ENCODE assay signal across 8 mouse cellular contexts in genomic region chr10:60285676-60286372, GRCm38 (mm10). TPM values are rescaled to one million over a fixed set of nuclear protein-coding genes. Genes with fewer than 3 reads are reported as not detected.
DNase-seq lines count a peak whose midpoint lies in the region; ATAC-seq lines count a peak whose summit lies in the region.

No protein-coding gene starts in this region.

- H3K4me2 ChIP-seq in forebrain, embryonic 13.5 days, result peak overlapping the region; percentile 51
- H3K4me2 ChIP-seq in hindbrain, embryonic 13.5 days, result peak overlapping the region; percentile 52
- peak overlapping the region; percentile 40 for H3K4me2 ChIP-seq in midbrain, embryonic 15.5 days

- DNase-seq in adrenal gland, postnatal 14 days, result peak; percentile 73
- DNase-seq in adrenal gland, postnatal 4 days (ENCODE audit: low spot score in 2 of 2), result no peak
- peak; percentile 91 for DNase-seq in MN1 (ENCODE audit: low spot score)
- peak; percentile 67 to 87 for DNase-seq in left cerebral cortex, adult 8-10 months (ENCODE audit: low spot score in 2 of 2)
- no peak for DNase-seq in thymus, postnatal 25 days

- no peaks in the 10 kb centered on the region for H3K27me3 ChIP-seq in forebrain, embryonic 13.5 days
- no peaks in the 10 kb centered on the region for H3K27me3 ChIP-seq in hindbrain, embryonic 13.5 days
- no peaks in the 10 kb centered on the region for H3K27me3 ChIP-seq in midbrain, embryonic 15.5 days (replicated peaks)

- no peaks in the 10 kb centered on the region for H3K9me3 ChIP-seq in forebrain, embryonic 13.5 days (replicated peaks)
- no peaks in the 10 kb centered on the region for H3K9me3 ChIP-seq in hindbrain, embryonic 13.5 days
- H3K9me3 ChIP-seq in midbrain, embryonic 15.5 days, result no peaks in the 10 kb centered on the region

- peak overlapping the region; percentile 8; the same call in 1 of the 2 replicates for H3K4me3 ChIP-seq in forebrain, embryonic 13.5 days
- H3K4me3 ChIP-seq in hindbrain, embryonic 13.5 days, result peak overlapping the region; percentile 25
- peak overlapping the region; percentile 12 for H3K4me3 ChIP-seq in midbrain, embryonic 15.5 days

- peaks cover 70% of the 10 kb centered on the region for H3K4me1 ChIP-seq in forebrain, embryonic 13.5 days
- peaks cover 95% of the 10 kb centered on the region for H3K4me1 ChIP-seq in hindbrain, embryonic 13.5 days (replicated peaks)
- H3K4me1 ChIP-seq in midbrain, embryonic 15.5 days, result peaks cover 90% of the 10 kb centered on the region

- peak; percentile 83 for ATAC-seq in forebrain, embryonic 13.5 days
- peak; percentile 72 for ATAC-seq in hindbrain, embryonic 13.5 days (ENCODE audit: low FRiP score)
- ATAC-seq in midbrain, embryonic 15.5 days (replicated peaks), result peak; percentile 79

- peak overlapping the region; percentile 35; the same call in 1 of the 2 replicates for H3K9ac ChIP-seq in forebrain, embryonic 13.5 days
- peak overlapping the region; percentile 36 for H3K9ac ChIP-seq in hindbrain, embryonic 13.5 days
- H3K9ac ChIP-seq in midbrain, embryonic 15.5 days, result no peak overlapping the region

- WGBS in forebrain, embryonic 13.5 days, result 17% methylated on average over 14 of the region's 14 CpGs
- WGBS in hindbrain, embryonic 13.5 days, result 22% methylated on average over 14 of the region's 14 CpGs
- WGBS in midbrain, embryonic 15.5 days, result 13% methylated on average over 14 of the region's 14 CpGs

- peak overlapping the region; percentile 79 for H3K27ac ChIP-seq in forebrain, embryonic 13.5 days
- peak overlapping the region; percentile 90 for H3K27ac ChIP-seq in hindbrain, embryonic 13.5 days
- H3K27ac ChIP-seq in midbrain, embryonic 15.5 days, result peak overlapping the region; percentile 80

- H3K36me3 ChIP-seq in forebrain, embryonic 13.5 days (ENCODE audit: poor library complexity, severe bottlenecking), result 0 out of 2 replicates have a peak, but pooled peaks cover 3% of the 10 kb centered on the region
- H3K36me3 ChIP-seq in hindbrain, embryonic 13.5 days, result no peaks in the 10 kb centered on the region
- no peaks in the 10 kb centered on the region for H3K36me3 ChIP-seq in midbrain, embryonic 15.5 days (replicated peaks)

RNA-seq across cellular contexts. Expression of gene Psap, which starts 8.4 kb away (rescaled TPM):
- 876 and 969 TPM in 2 replicates for total RNA-seq in adrenal gland, postnatal 14 days (2021)
- 100 to 1,000 TPM; 671 to 696 TPM for total RNA-seq in adrenal gland, postnatal 4 days (2021)
- 92.2 and 131 TPM in 2 replicates for polyA plus RNA-seq in forebrain, embryonic 13.5 days (2015; fragmentation: Nextera tagmentation; extraction: Ambion mirVana)
- 152 and 153 TPM in 2 replicates for polyA plus RNA-seq in hindbrain, embryonic 13.5 days (2015; fragmentation: Nextera tagmentation; extraction: Ambion mirVana)
- 1,000 to 10,000 TPM; 1,605 to 1,722 (median 1,654) TPM for total RNA-seq in left cerebral cortex, adult 8-10 months (2022)
- polyA plus RNA-seq in midbrain, embryonic 15.5 days (2015; fragmentation: Nextera tagmentation; extraction: Ambion mirVana), result 169 and 192 TPM in 2 replicates

Comparison
In these comparisons a context has a peak if more than half of its experiments do, and no peak if none do; other contexts are left out.
1. DNase-seq: peak in adrenal gland, postnatal 14 days (single experiment), MN1 (single experiment) and left cerebral cortex, adult 8-10 months (2 of 2); none in adrenal gland, postnatal 4 days (0 of 2) and thymus, postnatal 25 days (single experiment).
2. Peak in every context shown above with its lines, with median percentiles within 50 percentile points of each other: ATAC-seq, H3K27ac ChIP-seq, H3K4me2 ChIP-seq and H3K4me3 ChIP-seq.